Mouse (Mus musculus) lung, postnatal 4 days (tissue): ENCODE data around the gene Dock4.

Experiments used
- DNase-seq, 2 experiments: peaks; one replicate each; pipeline ENCODE4 v3.0.0; 2021

The Dock4 gene

GRCm38 (mm10) chr12:40512370-40512693 lies 66.6 kb downstream of the Dock4 start:
- DNase-seq = no peak

GRCm38 (mm10) chr12:40512994-40513393 lies 67.2 kb downstream of the Dock4 start:
- DNase-seq = no peak

GRCm38 (mm10) chr12:40514021-40514420 lies 68.3 kb downstream of the Dock4 start:
- DNase-seq = no peak

- no peak for DNase-seq
These were observed 76.7 kb downstream of the Dock4 start for GRCm38 (mm10) chr12:40522468-40522867.

GRCm38 (mm10) chr12:40523020-40523419 lies 77.3 kb downstream of the Dock4 start:
- no peak for DNase-seq

GRCm38 (mm10) chr12:40525045-40525444 lies 79.3 kb downstream of the Dock4 start:
- DNase-seq = no peak

GRCm38 (mm10) chr12:40535655-40536618 lies 90.2 kb downstream of the Dock4 start:
- DNase-seq = peak; percentile 25 to 57

- DNase-seq = no peak
These were observed 92.1 kb downstream of the Dock4 start for GRCm38 (mm10) chr12:40537826-40538225.

DNA sequence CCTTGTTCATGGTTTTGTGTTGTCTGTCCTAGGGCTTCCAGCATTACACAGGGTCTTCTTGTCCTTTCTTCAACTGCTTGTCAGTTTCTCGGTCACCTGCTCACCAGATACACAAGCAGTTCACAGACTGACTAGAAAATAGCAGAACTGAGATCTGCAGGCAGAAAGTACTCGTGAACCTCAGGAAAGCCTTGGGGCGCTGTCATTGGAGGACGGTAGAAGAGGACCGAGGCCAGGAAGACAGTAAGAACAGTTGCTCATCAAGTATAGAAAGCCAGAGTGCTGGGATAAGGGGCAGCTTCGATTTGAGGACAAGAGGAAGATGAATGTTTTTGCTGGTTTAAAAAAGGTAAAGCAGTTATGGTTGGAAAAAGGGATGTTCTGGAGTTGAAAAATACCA lies 92.6 kb downstream of the Dock4 start:
- no peak for DNase-seq

DNA sequence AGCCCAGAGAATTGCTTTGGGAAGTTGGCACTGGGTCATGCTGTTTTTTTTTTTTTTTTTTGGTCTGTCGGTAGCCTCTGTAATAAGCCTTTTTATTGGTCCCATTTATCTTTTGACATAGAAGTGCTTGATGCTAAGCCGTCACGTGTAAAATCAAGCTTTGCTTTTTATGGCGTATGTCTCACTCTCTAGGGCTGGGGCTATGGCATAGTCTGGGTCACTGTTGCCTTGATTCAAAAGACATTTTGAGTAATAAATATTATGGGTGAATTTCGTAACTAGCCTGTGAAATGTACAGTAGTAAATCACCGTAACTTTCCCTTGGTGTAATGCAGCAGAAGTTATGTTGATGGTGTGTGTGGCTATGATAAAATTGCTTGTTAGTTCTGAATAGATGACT lies 93.0 kb downstream of the Dock4 start:
- no peak for DNase-seq

GRCm38 (mm10) chr12:40544273-40544672 lies 98.5 kb downstream of the Dock4 start:
- DNase-seq = no peak

DNA sequence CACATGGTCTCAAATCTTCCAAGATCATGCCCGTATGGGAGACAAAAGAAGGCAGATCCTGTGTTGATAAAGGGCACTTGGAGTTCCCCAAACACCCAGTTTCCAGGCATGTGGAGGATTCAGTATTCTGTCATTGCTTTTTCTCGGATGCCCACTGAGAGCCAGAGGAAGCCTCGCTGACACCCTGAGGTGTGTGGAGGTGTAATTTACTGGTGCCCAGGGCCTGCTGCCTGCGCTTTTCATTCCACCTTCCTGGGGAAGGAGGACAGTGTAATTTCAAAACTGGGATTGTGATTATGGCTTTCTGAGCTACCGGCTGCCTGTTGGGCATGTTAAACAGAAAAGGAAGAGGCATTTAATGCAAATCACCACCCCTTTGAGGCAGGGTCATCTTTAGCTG lies 101.1 kb downstream of the Dock4 start:
- DNase-seq = no peak

- no peak for DNase-seq
These were observed 105.6 kb downstream of the Dock4 start for GRCm38 (mm10) chr12:40551317-40551716.

DNA sequence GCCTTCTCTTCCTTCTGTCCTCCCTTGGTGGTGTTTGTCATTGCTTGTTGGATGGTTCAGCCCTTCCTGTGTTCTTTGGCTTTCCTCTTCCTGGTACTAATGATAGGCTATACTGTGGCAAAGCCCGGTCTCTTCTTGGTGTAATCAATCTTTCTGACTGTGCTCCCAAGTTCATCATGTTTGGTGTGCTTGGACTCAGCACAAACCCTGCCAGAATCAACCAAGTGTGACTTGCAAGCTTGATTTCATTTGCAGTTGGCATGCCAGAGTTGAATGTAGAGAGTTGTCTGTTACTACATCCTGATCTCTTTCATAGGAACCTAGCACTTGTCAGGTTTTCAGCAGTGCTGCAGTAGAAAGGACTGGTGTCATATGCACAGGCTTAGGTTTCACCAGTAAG lies 106.4 kb downstream of the Dock4 start:
- no peak for DNase-seq

GRCm38 (mm10) chr12:40553929-40554328 lies 108.2 kb downstream of the Dock4 start:
- DNase-seq = no peak

GRCm38 (mm10) chr12:40554941-40555511 lies 109.3 kb downstream of the Dock4 start:
- DNase-seq = peak in 1 of 2 experiments; percentile 27

DNA sequence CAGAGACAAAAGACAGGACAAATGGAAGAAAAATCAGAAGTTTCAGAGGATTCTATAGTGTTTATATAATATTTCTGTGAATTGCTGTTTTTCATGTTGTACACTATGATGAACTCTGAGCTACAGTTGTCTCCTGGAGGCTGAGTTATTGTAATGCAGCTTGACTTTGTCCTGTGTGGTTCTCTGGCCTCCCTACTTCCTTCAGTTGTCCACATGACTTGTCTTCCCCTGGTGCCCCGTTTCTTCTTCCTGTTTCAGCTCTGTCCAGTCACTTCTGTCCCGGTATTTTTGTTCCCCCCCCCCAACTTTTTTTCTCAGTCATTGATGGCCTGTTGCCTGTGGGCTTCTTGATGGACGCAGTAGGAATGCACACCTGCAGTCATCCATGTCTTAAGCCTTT lies 112.8 kb downstream of the Dock4 start:
- no peak for DNase-seq

- DNase-seq = peak; percentile 71 to 85
These were observed 113.4 kb downstream of the Dock4 start for GRCm38 (mm10) chr12:40559103-40559502.

GRCm38 (mm10) chr12:40563703-40564102 lies 118.0 kb downstream of the Dock4 start:
- no peak for DNase-seq

- DNase-seq = no peak
These were observed 118.5 kb downstream of the Dock4 start for GRCm38 (mm10) chr12:40564261-40564660.

DNA sequence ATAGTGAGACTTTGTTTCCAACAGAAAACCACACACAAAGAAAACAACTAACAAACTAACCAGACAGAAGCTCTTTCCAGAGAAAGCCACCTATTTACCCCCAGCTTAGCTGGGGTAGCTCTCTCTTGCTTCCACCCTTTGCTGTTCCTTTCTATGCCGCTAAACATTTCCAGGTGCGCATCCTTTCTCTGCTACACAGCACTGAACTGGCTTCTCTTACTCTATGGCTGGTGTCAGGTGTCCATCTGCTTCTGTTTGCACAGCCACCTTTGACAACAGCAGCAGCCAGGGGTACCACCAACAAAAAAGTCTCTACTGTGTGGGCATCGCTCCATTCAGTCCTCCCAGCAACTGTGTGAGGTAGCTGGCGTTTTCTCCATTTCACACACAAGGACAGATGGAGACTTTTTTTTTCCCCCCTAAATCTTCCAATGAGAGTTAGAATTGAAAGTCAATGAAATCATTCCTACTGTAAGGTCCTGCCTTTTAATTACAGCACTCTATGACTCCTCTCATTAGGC lies 122.7 kb downstream of the Dock4 start:
- DNase-seq = no peak

DNA sequence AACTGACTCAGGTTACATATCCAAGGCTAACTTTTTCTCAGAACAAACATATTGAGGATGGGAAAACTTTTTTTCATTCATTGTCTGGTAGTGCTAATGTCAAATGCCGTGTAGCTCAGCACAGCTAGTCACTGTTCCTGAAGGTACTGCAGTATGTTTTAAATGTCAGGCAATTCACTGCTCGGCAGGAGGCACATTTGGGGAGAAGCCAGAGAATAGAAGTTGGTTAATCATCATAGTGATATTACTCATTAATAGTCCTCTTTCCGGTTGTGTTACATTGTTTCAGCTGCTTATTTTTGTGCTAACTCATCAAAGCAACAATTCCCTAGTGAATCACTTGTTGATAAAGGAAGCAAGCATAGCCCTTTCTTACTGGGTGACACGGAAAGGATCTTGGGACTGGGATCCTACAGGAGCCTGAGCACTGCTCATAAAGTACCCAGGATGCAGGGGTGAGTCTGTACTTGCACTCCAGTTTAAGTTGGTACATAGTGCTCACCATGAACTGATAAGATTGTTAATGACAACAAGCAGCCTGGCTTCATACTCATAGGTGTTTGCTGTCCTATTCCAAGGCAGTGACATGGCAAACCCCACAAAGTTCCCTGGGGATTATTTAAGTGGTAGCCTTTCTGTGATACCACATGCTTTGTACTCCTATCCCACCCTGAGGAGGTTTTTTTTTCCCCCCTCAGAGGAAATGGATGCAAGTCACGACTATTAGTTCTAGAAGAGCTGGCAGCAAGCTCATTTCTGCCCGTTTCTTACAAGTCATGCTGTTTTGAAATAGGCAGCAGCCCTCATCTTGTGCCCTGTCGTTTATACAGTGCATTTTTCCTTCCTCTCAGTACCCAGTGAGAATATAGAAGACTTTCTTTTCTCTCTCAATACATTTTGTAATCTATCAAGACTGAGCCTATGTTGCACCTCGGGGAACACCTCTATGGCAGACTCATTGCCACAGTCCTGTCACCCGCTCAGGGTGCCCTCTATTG lies 123.5 kb downstream of the Dock4 start:
- DNase-seq = no peak

DNA sequence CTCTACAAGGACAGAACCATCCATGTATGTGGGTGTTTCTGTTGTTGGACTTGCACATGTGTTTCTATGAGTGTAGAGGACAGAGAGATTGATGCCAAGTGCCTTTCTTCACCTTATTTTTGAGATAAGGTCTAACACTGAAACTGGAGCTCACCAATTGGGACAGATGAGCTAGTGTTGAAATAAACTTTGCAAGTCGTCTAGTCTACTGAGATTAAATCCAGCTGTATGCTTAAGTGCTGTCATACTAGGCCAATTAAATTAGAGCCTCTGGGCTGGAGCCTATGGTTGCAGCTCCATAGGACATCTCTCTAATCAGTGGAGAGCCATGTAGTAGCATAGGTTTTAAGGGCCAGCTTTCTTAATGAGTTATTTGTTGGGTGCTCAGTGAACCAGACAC lies 124.5 kb downstream of the Dock4 start:
- no peak for DNase-seq
